Mouse (Mus musculus) adrenal gland, adult (tissue): ENCODE results near the gene Cmtm3.
A peak's percentile ranks its signal among the peaks of the same experiment; 100 is the strongest.
"Not testable (repeated sequence)": the region's sequence is repeated elsewhere in the genome, so short reads cannot be mapped to it uniquely, and the experiment has no call there.

ENCODE experiments used
- DNase-seq, 2 experiments: peaks; one replicate each; pipeline ENCODE4 v3.0.0; 2022 to 2023; ENCODE audit warnings: low spot score in 1 of 2; ENCODE audit not compliant: inconsistent age in 2 of 2

The Cmtm3 gene

DNA sequence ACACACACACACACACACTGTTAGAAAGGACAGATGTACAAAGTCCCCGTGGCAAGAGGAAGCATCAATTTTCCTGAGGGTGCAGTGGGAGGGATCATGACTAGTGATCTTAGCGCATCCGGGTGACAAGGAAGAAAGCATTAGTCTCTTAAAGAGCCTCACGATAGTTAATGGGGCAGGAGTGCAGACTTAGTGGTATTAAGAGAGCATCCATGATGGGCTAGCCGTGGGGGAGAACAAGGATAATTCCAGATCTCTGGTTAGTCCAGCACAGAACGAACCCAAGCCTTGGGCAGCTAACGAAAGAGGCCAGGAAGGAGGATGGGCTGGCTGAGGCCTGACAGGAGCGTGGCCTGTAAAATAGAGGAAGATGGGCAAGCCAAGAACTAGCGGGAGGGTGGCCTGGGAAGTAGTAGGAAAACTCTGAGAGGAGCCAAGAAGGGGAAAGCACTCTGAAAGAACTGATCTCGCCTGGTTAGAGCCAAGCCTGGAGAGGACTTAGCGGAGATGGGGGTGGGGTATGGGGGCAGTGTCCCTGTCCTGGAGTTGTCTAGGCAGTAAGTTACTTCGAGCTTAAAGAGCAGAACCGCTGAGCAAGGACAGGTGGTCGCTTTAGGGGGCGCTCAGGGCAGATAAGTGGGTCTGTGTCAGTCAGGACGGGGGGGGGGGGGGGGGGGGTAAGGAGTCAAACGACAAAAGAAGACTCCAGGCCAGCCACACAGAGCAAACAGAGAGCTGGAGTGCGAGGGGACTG is at the start of gene Cmtm3:
TSS of gene Cmtm3 (plus strand) at position 182 of the 754 bp plus-strand sequence.
- DNase-seq, result peak; percentile 53 to 81

DNA sequence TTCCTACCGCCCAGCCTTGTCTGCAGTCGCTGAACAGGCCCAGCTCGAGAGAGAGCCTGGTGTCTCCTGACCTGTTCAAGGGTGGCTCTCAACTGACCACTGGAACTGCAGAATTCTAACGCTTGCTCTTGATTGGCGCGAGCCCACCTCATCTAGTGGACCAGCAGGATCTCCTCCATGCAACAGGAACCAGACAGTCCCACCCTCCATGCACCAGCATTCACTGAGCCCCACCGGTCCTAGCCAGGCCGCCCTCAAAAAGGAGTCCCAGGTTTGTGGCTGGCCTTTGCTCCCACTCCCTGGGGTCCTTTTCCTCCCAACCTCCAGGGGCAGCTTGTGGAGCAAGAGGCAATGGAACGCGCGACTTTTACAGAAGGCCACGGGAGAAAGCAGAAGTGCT is 46.1 kb upstream of the Cmtm3 start, which contains the start of gene Cmtm2a:
TSS of gene Cmtm2a (minus strand) at position 101 of the 400 bp plus-strand sequence.
- DNase-seq, result peak in 1 of 2 experiments; percentile 23

DNA sequence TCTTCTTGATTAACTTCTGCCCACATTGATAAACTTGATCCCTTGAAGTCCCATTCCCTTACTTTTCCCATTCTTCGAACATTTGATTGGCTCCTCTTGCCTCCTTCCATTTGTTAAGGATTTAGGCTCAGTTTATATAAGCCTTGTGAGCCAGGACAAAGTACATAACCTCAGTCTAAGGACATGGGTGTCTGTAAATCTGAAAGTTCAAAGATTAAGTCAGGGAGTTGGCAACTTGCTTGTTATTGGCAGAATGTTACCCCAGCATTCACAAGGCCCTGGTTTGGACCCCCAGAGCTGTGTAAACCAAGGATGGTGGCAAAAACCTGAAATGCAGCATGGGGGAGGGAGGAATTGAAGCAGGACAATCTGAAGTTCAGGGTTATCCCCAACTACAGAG is 44.8 kb upstream of the Cmtm3 start:
- peak in 1 of 2 experiments; percentile 56 for DNase-seq

DNA sequence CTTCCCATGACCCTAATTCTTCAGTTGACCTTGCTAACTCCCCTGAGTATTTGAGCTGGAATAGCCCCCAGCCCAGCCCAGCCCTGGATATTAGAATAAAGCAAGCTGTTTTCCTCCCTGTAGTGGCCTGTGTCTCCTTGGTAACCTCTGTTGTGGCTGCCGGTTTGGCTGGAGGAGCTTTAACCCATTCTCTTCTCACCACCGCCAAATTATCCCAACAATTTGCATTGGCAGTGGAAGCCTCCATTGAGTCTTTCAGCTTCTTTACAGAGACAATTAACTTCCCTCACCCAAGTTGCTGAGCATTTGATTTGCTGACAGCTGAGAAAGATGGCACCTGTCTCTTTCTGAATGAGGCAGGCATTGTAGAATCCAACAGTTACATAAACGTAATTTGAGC is 37.6 kb upstream of the Cmtm3 start:
- peak in 1 of 2 experiments; percentile 60 for DNase-seq

DNA sequence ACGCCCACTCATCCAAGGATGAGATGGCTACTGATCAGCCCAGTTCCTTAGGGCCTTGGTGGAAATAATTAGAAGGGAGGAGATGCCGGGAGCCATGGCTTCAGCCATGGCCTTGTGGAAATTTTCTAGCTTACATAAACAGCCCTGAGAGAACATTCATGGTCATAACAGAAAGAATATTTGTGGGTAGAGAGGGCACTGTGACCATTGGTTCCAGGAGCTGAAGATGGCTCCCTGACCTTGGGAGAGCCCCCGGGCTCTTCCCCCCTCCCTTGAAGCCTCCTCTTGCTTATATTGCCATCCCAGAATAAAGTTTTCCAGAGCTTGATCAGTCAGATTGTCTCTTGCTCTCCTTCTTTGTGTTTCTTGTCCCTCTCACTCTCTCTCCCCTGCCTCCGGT is 36.7 kb upstream of the Cmtm3 start:
- DNase-seq, result peak; percentile 34 to 71

DNA sequence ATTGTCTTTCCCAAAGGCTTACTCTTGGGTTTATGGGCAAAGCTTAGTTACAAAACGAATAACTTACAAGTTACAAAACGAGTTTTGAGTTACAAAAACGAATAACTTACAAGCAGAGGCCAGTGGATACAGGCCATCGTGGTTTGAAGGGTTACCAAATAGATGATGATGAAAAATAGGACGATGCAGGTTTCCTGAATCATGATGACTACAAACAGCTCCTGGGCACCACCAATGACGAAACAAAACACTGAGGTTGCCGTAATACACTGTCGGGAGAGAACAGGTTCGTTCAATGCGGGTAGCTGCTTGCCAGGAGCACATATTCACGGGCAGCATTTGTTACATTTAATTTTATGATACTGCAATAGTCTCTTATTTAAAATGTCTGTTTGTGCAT is 34.2 kb upstream of the Cmtm3 start:
- DNase-seq, result no peak

DNA sequence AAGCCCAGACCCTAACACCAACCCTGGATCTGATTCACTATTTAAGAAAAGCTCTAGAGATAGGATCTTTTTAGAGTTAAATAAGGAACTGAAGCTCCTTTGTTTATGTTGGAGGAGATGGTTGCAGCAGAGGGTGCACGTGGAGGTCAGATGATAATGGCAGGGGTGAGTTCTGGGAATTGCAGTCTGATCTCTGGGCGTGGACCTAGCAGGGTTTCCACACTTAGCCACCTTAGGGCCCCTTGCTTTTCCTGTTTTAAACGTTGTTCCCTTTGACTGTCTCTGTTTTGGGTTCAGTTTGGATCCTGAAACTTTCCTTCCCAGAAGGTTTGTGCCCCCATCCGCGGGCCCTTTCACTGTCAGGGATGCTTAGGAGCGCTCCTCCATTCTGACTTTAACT is 30.9 kb upstream of the Cmtm3 start:
- DNase-seq, result peak in 1 of 2 experiments; percentile 51

DNA sequence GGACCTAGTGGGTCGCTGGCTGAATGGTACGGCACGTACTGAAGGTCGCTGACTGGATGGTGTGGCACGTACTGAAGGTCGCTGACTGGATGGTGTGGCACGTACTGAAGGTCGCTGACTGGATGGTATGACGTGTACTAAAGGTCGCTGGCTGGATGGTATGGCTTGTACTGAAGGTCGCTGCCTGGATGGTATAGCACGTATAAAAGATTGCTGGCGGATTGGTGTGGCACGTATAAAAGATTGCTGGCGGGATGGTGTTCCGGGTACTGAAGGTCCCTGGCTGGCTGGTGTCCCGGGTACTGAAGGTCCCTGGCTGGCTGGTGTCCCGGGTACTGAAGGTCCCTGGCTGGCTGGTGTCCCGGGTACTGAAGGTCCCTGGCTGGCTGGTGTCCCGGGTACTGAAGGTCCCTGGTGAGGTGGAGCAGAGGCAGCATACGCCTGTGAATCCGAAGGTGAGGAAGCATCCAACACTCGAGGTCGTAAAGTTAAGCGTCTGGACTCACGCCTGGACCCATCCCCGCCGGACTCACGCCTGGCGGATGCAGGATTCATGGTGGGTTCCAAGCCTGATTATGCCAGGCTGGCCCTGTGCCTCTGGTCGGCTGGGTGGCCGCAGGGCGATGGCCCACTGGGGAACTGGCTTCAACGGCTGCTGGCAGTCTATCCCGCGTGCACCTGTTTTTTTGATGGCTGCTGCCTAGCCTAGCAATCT is 29.6 kb upstream of the Cmtm3 start, which contains the start of the genes Gm45711 and Cmtm1:
TSS of gene Gm45711 (minus strand) at position 641 of the 715 bp plus-strand sequence.
TSS of gene Cmtm1 (minus strand) at position 705 of the 715 bp plus-strand sequence.
- DNase-seq, result peak; percentile 92 to 97

DNA sequence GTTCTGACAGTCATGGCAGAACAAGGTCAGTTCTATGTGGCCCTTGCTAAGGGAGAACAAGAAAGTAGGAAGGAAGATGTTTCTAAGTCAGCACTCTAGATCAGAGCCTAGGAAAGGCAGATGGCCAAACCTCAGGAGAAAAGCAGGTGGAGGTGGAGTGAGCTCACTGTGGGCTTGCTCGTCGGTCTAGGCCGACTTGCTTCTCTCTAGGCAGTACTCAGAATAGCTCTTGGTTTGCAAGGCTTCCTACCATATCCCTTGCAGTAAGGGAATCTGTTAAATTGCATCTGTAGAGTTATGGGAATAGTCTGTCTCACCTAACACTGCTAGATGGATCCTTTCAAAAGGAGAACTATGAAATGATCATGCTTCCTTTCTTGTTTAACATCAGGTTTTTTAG is 27.2 kb upstream of the Cmtm3 start:
- not testable (repeated sequence) for DNase-seq

DNA sequence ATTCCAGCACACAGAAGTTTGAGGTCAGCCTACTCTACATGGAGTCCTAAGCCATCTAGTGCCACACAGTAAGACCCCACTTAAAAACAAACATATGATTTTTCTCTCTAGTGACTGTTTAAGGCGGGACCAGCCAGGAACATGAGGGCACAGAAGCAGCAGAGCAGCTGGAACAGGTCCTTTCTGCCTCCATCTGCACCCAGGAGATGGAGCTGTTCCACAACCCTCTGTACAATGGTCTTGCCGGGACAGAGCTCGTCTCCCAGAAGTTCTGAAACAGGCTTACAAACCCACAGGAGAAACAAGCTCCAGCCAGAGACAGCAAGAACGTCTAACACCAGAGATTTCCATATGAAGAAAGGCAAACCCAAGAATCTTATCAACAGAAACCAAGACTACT is 25.9 kb upstream of the Cmtm3 start:
- peak in 1 of 2 experiments; percentile 36 for DNase-seq

DNA sequence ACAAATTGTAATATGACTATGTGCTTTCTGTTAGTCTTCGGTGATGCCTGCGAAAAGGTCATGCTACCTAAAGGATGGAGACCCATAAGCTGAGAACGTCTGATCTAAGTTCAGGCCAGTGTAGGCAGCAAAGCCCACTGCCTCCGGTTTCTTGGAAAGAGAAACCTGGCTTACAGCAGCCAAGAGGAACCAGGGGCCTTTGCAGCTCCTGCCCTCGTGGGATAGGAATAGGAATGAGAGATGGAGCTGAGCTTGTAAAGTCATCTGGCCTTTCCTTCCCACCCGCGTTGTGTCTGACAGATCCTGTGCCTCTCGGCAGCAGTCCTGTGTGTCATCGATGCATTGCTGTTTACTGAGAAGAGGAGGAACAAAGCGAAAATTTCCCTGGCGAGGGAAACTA is 17.9 kb upstream of the Cmtm3 start, which contains the start of gene Gm11020:
TSS of gene Gm11020 (plus strand) at position 301 of the 400 bp plus-strand sequence.
- not testable (repeated sequence) for DNase-seq

DNA sequence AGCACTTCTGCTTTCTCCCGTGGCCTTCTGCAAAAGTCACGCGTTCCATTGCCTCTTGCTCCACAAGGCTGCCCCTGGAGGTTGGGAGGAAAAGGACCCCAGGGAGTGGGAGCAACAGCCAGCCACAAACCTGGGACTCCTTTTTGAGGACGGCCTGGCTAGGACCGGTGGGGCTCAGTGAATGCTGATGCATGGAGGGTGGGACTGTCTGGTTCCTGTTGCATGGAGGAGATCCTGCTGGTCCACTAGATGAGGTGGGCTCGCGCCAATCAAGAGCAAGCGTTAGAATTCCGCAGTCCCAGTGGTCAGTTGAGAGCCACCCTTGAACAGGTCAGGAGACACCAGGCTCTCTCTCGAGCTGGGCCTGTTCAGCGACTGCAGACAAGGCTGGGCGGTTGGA is 17.3 kb upstream of the Cmtm3 start, which contains the start of gene Cmtm2b:
TSS of gene Cmtm2b (plus strand) at position 301 of the 400 bp plus-strand sequence.
- DNase-seq, result not testable (repeated sequence)

DNA sequence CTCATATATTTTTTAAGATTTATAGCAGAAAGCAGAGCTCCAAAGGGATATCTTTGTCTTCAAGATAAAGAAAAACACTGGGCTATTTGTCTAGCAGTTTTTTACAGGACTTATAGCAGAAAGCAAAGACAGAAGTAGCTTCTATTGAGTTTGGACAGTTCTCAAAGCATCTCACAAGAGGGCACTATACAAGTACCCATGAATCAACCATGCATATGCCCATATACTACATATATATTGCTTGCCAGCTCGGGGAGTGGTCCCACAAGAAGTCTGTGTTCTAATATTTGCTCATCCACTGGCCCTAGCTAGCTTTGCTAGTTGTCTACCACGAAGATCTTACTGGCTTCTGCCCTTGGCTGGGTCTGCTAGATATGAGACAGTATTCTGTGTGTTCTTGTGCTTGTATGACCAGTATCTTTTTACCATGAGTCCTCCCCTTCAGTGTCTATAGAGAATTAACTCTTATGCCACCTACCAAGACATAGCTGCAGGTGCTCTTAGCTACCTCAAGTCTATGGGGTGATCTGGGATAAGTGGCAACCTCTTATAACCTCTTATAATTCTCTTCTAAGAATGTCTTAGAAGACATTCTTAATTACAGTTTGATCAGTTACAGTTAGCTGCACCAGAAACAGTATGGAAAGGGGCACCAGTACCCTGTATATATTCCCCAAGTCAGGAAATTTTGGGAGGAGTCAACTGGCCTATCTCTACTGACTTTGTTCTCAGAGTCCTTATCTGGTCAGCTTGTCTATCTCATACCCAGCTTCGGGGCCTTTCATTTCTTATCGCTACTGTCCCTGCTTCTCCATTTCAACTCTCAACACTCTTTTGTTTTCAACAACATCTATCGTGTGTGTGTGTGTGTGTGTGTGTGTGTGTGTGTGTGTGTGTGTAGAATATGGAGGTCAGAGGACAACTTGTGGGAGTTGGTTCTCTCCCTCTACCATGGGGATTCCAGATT is 6.3 kb upstream of the Cmtm3 start:
- DNase-seq, result no peak

DNA sequence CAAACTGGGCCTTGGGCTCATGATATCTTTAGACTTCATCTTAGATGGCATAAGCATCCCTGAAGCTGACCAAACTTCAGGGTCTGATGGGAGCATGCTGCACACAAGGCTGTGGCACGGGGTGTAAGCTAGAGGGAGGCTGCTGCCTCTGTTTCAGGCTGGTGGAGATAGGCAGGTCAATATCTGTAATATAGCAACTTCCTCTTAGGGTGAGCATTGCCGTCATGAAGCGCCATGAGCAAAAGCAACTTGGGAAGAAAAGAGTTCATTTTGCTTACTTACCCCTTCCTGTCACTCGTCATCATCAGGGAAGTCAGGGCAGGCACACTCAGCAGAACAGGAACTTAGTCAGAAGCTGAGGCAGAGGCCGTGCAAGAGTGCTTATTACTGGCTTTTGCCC is 5.4 kb upstream of the Cmtm3 start:
- DNase-seq, result peak in 1 of 2 experiments; percentile 35

DNA sequence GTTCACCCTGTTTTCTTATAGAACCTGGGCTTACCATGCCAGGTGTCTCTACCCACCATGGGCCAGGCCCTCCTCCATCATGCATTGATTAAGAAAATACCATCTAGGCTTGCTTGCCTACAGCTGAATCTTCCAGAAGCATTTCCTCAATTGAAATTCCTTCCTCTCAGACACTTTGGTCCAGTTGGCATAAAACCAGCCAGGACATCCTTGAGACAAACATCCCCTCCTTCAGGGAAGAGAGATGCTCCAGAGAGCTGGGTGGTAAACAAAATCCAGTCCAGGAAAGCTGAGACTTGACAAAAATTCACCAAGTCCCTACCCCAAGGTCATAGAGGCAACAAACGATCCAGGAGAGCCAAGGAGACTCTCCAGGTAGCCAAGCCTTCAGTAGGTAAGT is 5.0 kb upstream of the Cmtm3 start:
- DNase-seq, result no peak

DNA sequence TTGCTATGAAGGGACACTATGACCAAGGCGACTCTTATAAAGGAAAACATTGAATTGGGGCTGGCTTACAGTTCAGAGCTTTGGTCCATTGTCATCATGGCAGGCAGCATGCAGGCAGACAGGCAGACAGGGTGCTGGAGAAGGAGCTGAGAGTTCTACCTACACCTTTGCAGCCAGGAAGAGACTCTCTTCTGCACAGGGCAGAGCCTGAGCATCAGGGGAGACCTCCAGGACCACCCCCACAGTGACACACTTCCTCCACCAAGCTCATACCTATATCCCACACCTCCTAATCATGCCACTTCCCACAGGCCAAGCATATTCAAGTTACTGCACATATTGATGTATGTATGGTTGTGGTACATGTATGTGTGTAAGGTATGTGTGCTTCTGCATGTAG is 2.4 kb upstream of the Cmtm3 start:
- no peak for DNase-seq

DNA sequence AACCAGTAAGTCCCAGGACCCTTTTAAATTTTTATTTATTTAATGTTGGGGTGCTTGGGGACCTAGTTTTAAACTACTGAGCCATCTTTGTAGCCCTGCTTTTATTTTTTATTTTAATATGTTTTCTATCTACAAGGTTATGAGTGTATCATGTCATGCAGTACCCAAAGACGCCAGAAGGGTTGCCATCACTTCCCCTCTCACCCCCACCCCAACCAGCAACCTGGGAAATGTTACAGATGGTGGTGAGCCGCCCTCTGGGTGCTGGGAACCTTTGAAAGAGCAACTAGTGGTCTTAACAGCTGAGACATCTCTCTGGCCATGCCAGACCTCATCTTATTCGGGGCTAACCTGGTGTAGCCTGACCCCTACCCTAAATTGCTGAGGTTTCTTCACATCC is 1.3 kb upstream of the Cmtm3 start:
- DNase-seq, result no peak

DNA sequence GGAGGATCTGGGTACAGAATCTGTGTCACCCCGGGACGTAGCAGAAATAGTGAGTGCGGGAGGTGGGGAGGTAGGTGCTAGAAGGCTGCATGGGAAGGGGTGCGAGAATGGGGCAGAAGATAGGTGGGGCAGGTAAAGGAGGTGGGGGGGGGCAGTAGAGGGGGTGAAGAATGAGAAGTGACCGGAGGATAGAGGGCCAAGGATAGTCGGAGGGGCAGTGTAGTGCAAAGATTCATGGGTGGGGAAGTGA is 698 bp downstream of the Cmtm3 start:
- DNase-seq, result no peak

DNA sequence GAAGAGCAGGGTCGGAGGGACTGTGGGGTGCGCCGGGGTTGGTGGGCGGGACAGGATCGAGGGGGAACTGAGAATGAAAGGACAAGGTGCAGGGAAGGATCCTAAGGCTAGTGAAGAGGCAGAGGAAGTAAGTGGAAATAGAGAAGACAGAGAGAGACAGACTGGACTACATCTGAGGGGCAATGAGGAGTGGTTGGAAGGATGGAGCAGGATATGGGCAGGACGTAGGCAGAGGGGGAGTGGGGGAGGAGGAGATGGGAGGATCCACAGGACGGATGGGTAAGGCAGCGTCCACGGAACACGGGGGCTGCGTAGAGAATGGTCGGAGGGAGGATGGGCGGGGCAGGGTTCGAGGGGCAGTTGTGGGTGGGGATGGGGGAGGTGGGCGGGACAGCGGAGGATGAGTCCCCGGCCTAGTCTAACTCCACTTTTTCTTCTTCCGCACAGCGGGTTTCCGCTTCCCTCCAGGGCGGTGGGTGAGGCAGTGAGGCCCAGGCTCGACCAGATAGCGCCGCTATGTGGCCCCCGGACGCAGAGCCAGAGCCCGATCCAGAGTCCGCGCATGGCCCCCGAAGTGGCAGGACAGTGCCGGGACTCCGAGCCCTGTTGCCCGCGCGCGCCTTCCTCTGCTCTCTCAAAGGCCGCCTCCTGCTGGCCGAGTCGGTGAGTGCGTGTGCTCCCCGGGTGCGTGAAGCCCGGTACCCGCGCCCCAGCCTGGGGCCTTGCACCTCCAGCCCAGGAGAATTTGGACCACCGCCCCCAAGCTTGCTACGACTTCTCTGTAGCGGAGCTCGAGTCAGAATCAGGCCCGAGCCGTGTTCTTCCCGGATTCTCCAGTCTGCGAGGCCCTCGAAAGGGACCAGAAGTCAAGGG is 1.3 kb downstream of the Cmtm3 start:
- DNase-seq, result peak; percentile 89 to 94

DNA sequence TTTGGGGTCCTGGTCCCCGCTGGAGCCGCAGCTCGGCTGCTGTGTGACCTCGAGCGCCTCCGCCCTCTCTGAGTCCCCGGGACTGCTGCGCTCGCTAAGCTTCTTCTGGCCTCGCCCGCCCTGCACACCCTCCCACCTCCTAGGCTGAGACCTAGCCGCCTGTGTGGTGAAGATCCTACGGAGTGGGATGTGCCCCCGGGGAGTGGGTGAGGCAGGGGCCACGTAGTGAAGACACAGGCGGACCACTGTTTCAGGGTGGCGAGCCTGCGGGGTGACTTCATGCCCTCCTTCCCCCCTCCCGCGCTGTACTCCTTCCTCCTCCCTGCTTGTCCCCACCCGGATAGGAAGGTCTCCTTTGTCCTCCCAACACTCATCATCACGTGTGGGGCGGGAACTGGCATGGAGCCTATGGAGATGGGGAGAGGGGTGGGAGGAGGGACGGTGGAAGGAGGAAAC is 1.9 kb downstream of the Cmtm3 start:
- peak in 1 of 2 experiments; percentile 89 for DNase-seq
